Mouse (Mus musculus): ENCODE results near the gene Clip2.

- TF ChIP-seq CTCF (IDR thresholded peaks at IDR 0.05; ENCODE audit: low read depth) (no peak), EP300 (optimal IDR thresholded peaks at IDR 0.05) (no peak)
These were observed 13.5 kb upstream of the Clip2 start for GRCm38 (mm10) chr5:134565696-134566095.

Measured in stomach, postnatal 0 days (tissue).